Mouse (Mus musculus): ENCODE measurements at regions not wholly inside any gene's neighbourhood (a gene's known extent, or its start where the extent isn't known, plus 50 kb on each side); places are given as distances from the start of the nearest gene placed in this dataset.

- no peak for DNase-seq
These were observed 418.6 kb downstream of the Med13l start for GRCm38 (mm10) chr5:118978921-118979630.

GRCm38 (mm10) chr5:118981046-118981445 lies 420.6 kb downstream of the Med13l start:
- peak in 1 of 2 experiments; percentile 19 for DNase-seq

GRCm38 (mm10) chr5:118984251-118984650 lies 423.8 kb downstream of the Med13l start:
- peak; percentile 9 to 15 for DNase-seq

GRCm38 (mm10) chr5:118984797-118985408 lies 424.4 kb downstream of the Med13l start:
- peak; percentile 66 to 70 for DNase-seq

- DNase-seq, result no peak
These were observed 427.0 kb downstream of the Med13l start for GRCm38 (mm10) chr5:118987376-118988000.

- no peak for DNase-seq
These were observed 438.6 kb downstream of the Med13l start for GRCm38 (mm10) chr5:118999124-118999523.

- DNase-seq, result peak in 1 of 2 experiments; percentile 23
These were observed 445.5 kb downstream of the Med13l start for GRCm38 (mm10) chr5:119005825-119006471.

- no peak for DNase-seq
These were observed 449.6 kb downstream of the Med13l start for GRCm38 (mm10) chr5:119010048-119010447.

- DNase-seq, result no peak
These were observed 454.7 kb downstream of the Med13l start for GRCm38 (mm10) chr5:119015181-119015580.

- no peak for DNase-seq
These were observed 455.3 kb downstream of the Med13l start for GRCm38 (mm10) chr5:119015606-119016255.

GRCm38 (mm10) chr5:119016420-119016819 lies 455.9 kb downstream of the Med13l start:
- no peak for DNase-seq

- no peak for DNase-seq
These were observed 463.5 kb downstream of the Med13l start for GRCm38 (mm10) chr5:119023947-119024346.

- no peak for DNase-seq
These were observed 471.6 kb downstream of the Med13l start for GRCm38 (mm10) chr5:119032051-119032450.

- no peak for DNase-seq
These were observed 484.1 kb downstream of the Med13l start for GRCm38 (mm10) chr5:119044548-119044947.

- DNase-seq, result no peak
These were observed 487.1 kb downstream of the Med13l start for GRCm38 (mm10) chr5:119047581-119047980.

- DNase-seq, result peak; percentile 16 to 32
These were observed 492.0 kb downstream of the Med13l start for GRCm38 (mm10) chr5:119052354-119052996.

- DNase-seq, result peak; percentile 13 to 16
These were observed 493.3 kb downstream of the Med13l start for GRCm38 (mm10) chr5:119053738-119054137.

- DNase-seq, result no peak
These were observed 493.9 kb downstream of the Med13l start for GRCm38 (mm10) chr5:119054393-119054792.

- DNase-seq, result peak; percentile 29 to 50
These were observed 495.0 kb downstream of the Med13l start for GRCm38 (mm10) chr5:119055430-119055829.

- DNase-seq, result no peak
These were observed 497.3 kb downstream of the Med13l start for GRCm38 (mm10) chr5:119057813-119058212.

GRCm38 (mm10) chr5:119058231-119058851 lies 497.9 kb downstream of the Med13l start:
- peak; percentile 29 to 53 for DNase-seq

Measured in adrenal gland, postnatal 36 days (tissue).